Mouse (Mus musculus) naive thymus-derived CD4-positive, alpha-beta T cell, adult 5 months (primary cell): ENCODE data around the gene Srsf7. TPM values are rescaled to one million over a fixed set of nuclear protein-coding genes. Genes with fewer than 3 reads are reported as not detected.

ENCODE experiments used
- polyA plus RNA-seq: library from polyadenylated mRNA; unstranded; fragments of 100-300 nt; shearing (Covaris generic); gene quantifications from one replicate; pipeline ENCODE4 v1.2.1, GENCODE M21; 2017

Srsf7 gene
- 657 TPM for polyA plus RNA-seq

GRCm38 (mm10) chr17:80206671-80207581, at the start of gene Srsf7, which contains the start of gene Ttc39d:
Srsf7 (minus strand) TSS chr17:80207307.
Ttc39d (plus strand) TSS chr17:80207460.

GRCm38 (mm10) chr17:80224326-80225116, 17.4 kb upstream of the Srsf7 start, which contains the start of gene Gemin6:
Gemin6 (plus strand) TSS chr17:80224441.

Other genes with a start within 250 kb of the Srsf7 start
- gene Hnrnpll, start 145.0 kb downstream of the Srsf7 start, polyA plus RNA-seq: 26.3 TPM
- gene Galm, start 79.8 kb downstream of the Srsf7 start, polyA plus RNA-seq: 7.2 TPM
- not detected for gene Ttc39d, start 153 bp upstream of the Srsf7 start, polyA plus RNA-seq
- gene Gemin6, start 17.1 kb upstream of the Srsf7 start, polyA plus RNA-seq: 10.7 TPM
- 0.75 TPM for gene Morn2, start 82.9 kb upstream of the Srsf7 start, polyA plus RNA-seq
- 18.3 TPM for gene Dhx57, start 83.2 kb upstream of the Srsf7 start, polyA plus RNA-seq
- gene Arhgef33, start 100.1 kb upstream of the Srsf7 start, polyA plus RNA-seq: 1.6 TPM
- gene Gm10190, start 166.2 kb upstream of the Srsf7 start, polyA plus RNA-seq: not detected